Mouse (Mus musculus) layer of hippocampus, adult 18-20 months (tissue): ENCODE results near the gene Ear1. TPM values are rescaled to one million over a fixed set of nuclear protein-coding genes. Genes with fewer than 3 reads are reported as not detected.
"Not testable (repeated sequence)": the region's sequence is repeated elsewhere in the genome, so short reads cannot be mapped to it uniquely, and the experiment has no call there.

Source experiments
- DNase-seq, 2 experiments: peaks; one replicate each; pipeline ENCODE4 v3.0.0; 2022; ENCODE audit warnings: low spot score in 2 of 2
- long read RNA-seq: library from polyadenylated mRNA; stranded (forward); transcript quantifications from one replicate; pipeline ENCODE4 v2.0.0, GENCODE M21; 2021
- total RNA-seq, 2 experiments: library from RNA; stranded (reverse); gene quantifications; 2 replicates each; pipeline ENCODE4 v1.2.3; 2021

Gene Ear1
- not detected for total RNA-seq
- long read RNA-seq: 0 reads

DNA sequence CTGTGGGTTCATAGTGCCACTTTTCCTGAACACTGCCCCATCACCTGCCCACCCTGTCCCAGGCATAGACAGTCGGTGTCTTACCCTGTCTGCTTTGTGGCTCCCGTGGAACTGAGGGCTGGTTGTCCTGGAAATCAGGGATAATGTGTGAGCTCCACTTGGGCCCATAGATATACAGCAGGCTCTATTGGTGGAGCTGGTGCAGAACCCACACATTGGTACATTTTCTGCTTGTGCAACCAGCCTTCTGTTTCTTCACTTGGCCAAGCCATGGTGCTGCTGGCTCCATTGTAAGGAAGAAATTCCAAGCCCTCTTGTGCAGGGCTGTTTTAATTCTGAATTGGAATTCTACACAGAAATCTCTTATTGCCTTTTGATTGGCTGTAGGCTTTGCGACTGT, at the start of gene Ear1:
TSS of gene Ear1 (minus strand) at position 101 of the 400 bp plus-strand sequence.
- DNase-seq: not testable (repeated sequence)

DNA sequence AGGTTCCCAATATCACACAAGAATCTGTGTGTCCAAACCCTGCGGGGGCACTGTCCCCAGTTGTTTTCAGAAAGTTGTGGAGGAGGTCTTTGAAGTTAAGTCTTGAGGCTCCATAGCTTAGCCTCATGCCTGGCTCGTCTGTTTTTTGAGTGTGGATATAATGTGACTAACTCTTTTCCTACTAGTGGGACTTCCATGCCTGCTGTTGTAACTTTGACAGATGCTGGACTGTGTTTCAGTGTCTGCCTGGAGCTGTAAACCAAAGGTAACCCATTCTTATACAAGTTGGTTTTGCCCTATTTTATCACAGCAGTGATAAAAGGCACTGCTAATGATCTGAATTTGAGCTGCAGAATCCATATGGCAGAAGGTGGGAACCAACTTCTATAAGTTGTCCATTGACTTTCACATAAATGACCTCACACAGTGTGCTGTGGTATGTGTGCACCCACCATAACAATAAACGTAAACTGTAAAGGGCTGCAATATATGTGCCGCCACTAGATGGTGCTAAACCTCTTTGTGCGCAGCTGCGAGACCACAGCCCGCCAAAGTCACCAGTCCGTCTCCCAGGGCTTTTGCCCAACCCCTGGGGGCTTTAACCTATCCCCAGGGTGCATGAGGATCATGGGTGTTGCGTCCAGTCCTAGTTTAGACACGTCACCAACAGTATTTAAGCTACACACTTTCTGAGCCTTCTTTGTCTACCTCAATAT, 49.5 kb upstream of the Ear1 start, which contains the start of gene Gm8113:
TSS of gene Gm8113 (plus strand) at position 703 of the 716 bp plus-strand sequence.
- DNase-seq: peak; percentile 9 to 64

DNA sequence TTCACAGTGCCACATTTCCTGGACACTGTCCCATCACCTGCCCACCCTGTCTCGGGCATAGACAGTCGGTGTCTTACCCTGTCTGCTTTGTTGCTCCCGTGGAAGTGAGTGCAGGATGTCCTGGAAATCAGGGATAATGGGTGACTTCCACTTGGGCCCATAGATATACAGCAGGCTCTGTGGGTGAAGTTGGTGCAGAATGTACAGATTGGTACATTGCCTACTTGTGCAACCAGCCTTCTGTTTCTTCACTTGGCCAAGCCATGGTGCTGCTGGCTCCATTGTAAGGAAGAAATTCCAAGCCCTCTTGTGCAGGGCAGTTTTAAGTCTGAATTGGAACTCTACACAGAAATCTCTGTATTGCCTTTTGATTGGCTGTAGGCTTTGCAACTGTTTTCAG, 48.1 kb upstream of the Ear1 start, which contains the start of gene Ear10:
TSS of gene Ear10 (minus strand) at position 101 of the 400 bp plus-strand sequence.
- not testable (repeated sequence) for DNase-seq

DNA sequence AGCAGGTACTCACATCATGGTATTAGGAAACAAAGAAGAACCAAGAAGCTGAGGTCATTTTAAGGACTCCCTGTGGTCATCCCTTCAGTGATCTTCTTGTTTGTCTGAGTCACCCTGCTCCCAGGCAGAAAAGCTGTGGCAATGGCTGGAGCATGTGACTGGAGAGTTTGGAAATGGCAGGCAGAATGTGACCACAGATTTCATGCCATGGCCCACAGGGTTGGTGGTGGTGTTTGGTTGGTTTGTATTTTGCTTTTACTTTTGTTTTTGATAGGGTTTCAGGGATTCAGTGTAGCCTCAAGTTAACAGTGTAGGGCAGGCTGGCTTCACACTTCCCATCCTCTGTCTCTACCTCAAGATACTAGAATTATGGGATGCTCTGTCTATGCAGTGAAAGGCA, 42.9 kb upstream of the Ear1 start:
- not testable (repeated sequence) for DNase-seq

DNA sequence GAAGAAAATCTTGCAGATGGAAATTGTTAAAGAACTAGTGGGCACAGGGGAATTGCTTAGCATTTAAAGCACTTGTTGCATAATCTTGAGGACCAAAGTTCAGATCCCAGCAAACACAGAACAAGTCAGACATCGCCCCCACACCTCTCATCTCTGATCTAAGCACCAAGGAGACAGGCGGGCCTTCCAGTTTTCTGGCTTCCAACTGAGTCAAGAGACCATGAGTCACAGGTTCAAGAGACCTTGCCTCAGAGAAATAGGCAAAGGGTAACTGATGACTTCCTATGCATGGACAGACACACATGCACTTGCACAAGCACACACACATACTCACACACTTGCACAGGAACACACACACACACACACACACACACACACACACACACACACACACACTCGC, 23.3 kb upstream of the Ear1 start:
- DNase-seq: not testable (repeated sequence)

DNA sequence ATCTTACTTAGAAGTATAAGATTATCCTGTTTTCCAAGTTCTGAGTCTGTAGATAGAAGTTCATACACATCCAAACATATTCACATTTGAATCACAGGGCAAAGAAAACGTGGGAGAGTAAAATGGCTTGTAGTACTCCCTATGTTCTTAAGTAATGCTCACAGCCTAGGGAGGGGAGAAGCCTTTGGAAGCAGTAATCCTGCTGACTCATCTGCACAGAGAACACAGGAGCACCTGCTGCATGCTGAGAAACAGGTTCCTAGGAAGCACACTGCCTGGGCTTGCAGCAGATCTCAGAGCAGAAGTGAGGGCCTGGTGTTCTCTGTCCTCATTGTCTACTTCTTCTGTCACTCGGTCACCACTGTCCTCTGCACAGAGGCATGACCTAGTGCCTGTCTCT, 20.0 kb upstream of the Ear1 start:
- DNase-seq: not testable (repeated sequence)

DNA sequence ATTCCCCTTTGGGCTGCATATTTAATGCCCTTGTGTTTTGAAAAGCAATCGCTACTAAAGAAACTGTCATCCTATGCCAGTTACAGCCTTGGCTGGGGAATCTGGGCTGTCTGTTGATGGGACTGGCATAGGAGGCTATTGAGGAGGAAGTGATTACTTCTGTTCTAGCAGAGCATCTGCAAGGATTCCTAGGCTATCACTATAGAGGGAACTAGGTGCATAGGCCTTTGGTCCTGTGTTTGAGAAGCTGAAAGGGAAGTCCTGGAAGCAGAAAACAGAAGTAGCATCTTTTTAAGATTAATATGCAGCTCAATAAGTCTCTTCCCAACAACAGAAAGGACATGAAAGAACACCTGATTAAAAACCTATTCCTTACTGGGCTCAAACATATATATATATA, 16.0 kb upstream of the Ear1 start:
- not testable (repeated sequence) for DNase-seq

DNA sequence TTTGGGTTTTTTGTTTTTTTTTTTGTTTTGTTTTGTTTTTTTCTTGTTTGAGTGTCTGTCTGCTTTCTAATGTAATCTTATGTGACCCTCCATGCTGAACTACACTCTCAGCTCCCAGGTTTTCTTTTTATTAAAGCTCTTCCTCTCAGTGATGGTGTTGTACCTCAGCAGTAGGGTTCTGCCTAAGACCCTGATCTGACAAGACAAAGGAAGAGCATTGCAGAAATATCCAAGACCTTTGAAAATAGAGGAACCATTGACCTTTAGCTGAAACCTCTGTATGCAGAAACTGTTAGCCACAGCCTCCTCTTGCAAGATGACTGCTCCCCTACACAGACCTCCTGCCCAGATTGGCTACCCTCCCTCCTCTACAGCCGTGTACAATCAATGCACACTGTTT, 10.9 kb upstream of the Ear1 start:
- not testable (repeated sequence) for DNase-seq

DNA sequence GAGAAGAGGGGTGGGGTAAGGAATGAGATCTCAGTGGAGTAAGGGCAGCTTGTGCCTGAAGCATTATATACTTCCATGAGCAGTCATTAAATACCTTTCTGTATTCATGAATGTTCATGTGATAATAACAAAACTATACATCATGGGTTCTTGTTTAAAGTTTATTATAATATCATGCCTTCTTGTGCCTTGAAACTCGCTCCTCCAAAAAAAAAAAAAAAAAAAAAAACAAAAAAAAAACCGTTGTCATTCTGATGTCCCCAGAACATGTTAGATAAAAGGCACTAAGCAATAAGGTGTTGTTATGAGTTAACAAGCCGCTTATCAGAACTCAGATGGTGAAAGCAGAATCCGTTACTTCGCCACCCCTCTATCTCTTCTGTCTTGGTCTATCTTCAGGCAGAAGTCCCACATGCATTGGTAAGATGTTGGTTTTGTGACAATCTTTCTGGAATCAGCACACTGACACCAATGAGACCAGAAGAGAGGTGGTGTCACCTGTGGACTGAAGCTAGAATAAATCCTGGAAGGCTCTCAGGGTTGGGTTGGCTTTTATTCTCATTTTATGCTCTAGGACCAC, 4.7 kb upstream of the Ear1 start:
- DNase-seq: not testable (repeated sequence)

DNA sequence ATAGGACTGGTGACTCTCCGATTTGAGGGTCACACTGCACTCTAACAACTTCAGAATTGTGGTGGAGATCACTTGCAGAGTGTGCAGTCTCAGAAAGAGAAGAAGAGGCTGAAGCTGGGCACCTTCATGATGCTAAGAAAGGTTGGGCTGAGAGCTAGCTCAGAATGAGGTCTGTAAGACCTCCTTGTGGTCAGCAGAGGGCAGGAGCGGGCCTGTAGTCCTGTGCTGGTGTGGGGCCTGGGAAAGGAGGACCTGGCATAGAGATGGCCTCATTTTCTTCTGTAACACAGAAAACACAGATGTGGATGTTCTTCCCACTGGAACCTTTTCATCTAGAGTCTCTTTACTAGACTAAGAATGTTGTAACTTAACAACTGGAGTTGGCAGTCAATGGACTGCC, 2.5 kb upstream of the Ear1 start:
- not testable (repeated sequence) for DNase-seq

DNA sequence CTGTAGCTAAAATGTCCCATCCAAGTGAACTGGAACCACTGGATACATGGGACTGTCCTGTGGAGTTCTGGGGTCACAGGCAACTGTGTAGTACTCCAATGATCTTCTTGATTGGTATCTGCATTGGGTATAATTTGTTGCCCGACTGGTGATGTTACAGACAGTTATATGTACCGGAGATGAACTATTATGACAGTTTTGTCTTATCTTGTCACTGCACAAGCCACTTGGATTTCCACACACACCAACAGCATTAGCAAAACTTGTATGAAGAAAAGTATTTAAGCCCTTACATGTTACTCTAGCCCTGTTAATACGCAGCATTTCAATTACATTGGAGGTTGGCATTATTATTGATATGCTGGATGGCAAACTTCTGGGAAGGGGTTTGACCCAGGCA, 455 bp downstream of the Ear1 start:
- not testable (repeated sequence) for DNase-seq

DNA sequence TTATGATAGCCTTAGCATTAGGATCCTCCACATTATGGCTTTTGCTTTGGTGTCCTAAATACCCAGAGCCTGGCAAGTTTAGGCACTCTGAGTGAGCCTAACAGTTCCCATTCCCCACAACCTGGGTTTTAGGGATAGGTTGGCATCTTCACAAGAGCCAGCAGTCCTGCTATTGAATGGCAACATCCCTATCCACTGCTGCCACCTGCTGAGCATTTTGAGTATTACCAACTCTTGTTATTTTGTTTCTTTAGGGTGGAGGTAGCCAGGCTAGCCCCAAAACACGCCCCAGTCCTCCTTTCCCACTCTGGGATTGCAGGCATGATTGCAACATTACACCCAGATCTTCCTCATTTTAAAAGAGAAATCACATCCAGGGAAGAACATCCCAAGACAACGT, 14.8 kb downstream of the Ear1 start:
- DNase-seq: peak; percentile 0 to 43

DNA sequence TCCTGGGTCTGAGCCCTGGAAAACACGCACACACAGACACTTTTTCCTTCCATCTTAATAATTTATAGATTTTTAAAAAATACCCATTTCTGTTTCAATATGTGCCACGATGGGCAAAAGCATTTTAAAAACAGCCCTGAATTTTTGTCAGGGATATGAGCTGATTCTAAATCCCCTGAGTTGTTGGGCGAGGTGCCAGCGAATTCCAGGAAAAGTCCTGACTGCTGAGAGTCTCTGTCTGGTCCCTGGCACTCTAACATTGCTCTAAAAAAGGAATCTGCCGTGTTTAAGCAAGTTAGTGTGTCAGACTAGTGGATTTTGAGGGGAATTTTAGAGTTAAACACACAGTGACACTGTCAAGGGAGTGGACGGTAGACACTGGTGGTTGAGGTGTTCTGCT, 15.9 kb downstream of the Ear1 start:
- DNase-seq: not testable (repeated sequence)

DNA sequence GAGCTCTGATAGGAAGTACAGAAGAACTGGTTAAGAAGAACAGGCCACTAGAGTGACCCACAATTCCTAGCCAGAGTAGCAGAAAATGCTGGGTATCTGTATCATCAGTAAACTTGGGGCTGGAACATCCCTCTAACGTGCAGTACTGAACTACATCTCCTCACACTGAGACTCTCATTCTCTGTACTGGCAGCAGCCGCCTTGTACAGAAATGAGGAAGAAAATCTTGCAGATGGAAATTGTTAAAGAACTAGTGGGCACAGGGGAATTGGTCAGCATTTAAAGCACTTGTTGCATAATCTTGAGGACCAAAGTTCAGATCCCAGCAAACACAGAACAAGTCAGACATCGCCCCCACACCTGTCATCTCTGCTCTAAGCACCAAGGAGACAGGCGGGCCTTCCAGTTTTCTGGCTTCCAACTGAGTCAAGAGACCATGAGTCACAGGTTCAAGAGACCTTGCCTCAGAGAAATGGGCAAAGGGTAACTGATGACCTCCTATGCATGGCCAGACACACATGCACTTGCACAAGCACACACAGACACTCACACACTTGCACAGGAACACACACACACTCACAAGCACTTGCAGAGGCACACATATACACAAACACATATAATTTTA, 31.3 kb downstream of the Ear1 start:
- not testable (repeated sequence) for DNase-seq

DNA sequence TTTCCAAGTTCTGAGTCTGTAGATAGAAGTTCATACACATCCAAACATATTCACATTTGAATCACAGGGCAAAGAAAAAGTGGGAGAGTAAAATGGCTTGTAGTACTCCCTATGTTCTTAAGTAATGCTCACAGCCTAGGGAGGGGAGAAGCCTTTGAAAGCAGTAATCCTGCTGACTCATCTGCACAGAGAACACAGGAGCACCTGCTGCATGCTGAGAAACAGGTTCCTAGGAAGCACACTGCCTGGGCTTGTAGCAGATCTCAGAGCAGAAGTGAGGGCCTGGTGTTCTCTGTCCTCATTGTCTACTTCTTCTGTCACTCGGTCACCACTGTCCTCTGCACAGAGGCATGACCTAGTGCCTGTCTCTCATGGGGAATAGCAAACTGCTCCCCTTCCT, 34.3 kb downstream of the Ear1 start:
- not testable (repeated sequence) for DNase-seq

DNA sequence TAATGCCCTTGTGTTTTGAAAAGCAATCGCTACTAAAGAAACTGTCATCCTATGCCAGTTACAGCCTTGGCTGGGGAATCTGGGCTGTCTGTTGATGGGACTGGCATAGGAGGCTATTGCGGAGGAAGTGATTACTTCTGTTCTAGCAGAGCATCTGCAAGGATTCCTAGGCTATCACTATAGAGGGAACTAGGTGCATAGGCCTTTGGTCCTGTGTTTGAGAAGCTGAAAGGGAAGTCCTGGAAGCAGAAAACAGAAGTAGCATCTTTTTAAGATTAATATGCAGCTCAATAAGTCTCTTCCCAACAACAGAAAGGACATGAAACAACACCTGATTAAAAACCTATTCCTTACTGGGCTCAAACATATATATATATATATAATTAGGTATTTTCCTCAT, 40.0 kb downstream of the Ear1 start:
- not testable (repeated sequence) for DNase-seq

DNA sequence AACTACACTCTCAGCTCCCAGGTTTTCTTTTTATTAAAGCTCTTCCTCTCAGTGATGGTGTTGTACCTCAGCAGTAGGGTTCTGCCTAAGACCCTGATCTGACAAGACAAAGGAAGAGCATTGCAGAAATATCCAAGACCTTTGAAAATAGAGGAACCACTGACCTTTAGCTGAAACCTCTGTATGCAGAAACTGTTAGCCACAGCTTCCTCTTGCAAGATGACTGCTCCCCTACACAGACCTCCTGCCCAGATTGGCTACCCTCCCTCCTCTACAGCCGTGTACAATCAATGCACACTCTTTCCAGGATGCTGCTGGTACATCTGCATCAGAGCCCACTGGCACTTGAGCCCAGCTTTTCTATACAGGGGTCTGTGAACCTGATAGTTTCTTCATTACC, 44.9 kb downstream of the Ear1 start:
- not testable (repeated sequence) for DNase-seq

DNA sequence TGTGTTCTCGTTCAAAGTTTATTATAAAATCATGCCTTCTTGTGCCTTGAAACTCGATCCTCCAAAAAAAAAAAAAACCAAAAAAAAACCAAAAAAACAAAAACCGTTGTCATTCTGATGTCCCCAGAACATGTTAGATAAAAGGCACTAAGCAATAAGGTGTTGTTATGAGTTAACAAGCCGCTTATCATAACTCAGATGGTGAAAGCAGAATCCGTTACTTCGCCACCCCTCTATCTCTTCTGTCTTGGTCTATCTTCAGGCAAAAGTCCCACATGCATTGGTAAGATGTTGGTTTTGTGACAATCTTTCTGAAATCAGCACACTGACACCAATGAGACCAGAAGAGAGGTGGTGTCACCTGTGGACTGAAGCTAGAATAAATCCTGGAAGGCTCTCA, 51.1 kb downstream of the Ear1 start:
- not testable (repeated sequence) for DNase-seq

DNA sequence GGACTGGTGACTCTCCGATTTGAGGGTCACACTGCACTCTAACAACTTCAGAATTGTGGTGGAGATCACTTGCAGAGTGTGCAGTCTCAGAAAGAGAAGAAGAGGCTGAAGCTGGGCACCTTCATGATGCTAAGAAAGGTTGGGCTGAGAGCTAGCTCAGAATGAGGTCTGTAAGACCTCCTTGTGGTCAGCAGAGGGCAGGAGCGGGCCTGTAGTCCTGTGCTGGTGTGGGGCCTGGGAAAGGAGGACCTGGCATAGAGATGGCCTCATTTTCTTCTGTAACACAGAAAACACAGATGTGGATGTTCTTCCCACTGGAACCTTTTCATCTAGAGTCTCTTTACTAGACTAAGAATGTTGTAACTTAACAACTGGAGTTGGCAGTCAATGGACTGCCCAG, 53.4 kb downstream of the Ear1 start:
- DNase-seq: not testable (repeated sequence)

DNA sequence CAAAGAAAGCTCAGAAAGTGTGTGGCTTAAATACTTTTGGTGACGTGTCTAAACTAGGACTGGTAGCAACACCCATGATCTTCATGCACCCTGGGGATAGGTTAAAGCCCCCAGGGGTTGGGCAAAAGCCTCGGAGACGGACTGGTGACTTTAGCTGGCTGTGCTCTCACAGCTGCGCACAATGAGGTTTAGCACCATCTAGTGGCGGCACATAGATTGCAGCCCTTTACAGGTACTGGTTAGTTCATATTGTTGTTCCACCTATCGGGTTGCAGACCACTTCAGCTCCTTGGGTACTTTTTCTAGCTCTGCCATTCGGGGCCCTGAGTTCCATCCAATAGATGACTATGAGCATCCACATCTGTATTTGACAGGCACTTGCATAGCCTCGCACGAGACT, 62.9 kb downstream of the Ear1 start:
- DNase-seq: peak in 1 of 2 experiments; percentile 60

DNA sequence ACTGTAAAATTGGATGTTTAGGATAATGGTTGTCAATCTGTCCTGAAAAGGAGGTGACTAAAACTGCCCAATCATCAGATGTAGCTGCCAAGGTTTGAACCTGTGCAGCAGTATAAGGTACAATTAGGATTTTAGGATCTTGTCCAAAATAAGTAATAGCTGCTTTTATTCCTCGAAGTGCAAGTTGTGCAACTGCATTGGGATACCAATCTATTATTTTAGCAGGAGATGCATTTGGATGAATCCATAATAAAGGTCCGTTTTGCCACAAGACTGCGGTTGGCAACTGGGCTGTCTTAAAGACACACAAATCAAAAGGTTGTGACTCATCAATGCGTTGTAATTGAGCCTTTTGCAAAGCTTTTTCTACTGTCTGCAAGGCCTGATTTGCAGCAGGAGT, 67.2 kb downstream of the Ear1 start:
- DNase-seq: not testable (repeated sequence)

DNA sequence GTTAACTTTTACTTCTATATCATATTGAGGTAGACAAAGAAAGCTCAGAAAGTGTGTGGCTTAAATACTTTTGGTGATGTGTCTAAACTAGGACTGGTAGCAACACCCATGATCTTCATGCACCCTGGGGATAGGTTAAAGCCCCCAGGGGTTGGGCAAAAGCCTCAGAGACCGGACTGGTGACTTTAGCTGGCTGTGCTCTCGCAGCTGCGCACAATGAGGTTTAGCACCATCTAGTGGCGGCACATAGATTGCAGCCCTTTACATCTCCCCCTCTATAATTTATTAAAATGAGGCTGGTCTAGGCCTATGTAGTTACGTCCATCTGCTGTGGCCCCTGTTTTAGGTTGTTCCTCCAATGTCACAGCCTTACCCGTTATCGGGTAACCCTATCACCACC, 70.9 kb downstream of the Ear1 start:
- not testable (repeated sequence) for DNase-seq
